Mouse (Mus musculus): ENCODE results near the gene Dhx16. TPM values are rescaled to one million over a fixed set of nuclear protein-coding genes. Genes with fewer than 3 reads are reported as not detected.
A peak's percentile ranks its signal among the peaks of the same experiment; 100 is the strongest.
"Not testable (repeated sequence)": the region's sequence is repeated elsewhere in the genome, so short reads cannot be mapped to it uniquely, and the experiment has no call there.

Dhx16 gene
- polyA plus RNA-seq, 1 experiment from 2014 or later = 26.6 TPM

DNA sequence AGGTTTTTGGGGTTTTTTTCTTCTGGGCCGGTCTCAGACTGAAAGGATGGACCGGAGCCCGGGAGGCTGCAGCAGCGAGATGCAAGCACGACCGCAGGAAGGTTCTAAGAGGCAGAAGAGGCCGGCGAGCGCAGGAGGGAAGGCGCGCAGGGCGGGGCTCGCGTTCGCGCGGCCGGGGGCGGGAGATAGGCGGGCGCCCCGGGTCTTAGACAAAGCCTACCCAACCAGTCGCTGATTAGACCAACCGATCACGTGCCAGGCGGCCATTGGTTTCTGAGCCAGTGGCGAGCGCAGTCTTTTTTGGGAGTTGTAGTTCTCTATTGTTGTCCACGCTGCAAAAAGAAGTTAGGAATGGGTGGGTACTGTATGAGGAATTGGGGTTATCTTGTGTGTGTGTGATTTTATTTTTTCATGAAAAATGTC is 41.5 kb upstream of the Dhx16 start, which contains the start of gene Tubb5:
Tubb5 (minus strand) TSS at position 185 of the 423 bp plus-strand sequence.
- peak; percentile 86 for ATAC-seq (ENCODE audit: insufficient number of reproducible peaks, low FRiP score)
- H3K4me2 ChIP-seq = peak within 1 kb of the TSS; percentile 91
- H3K4me1 ChIP-seq (replicated peaks) = peaks cover 47% of the 10 kb centered on the region
- H3K9ac ChIP-seq = peak within 1 kb of the TSS; percentile 93
- no peaks in the 10 kb centered on the region for H3K9me3 ChIP-seq (replicated peaks)
- WGBS = under 1% methylated on average over 29 of the region's 29 CpGs
- H3K4me3 ChIP-seq = peak within 1 kb of the TSS; percentile 81
- no peaks in the 10 kb centered on the region for H3K27me3 ChIP-seq (replicated peaks)
- H3K27ac ChIP-seq (ENCODE audit: poor library complexity, severe bottlenecking) = peak within 1 kb of the TSS; percentile 97
- H3K36me3 ChIP-seq = peaks cover 36% of the 10 kb centered on the region

- no peaks in the 10 kb centered on the region for H3K9me3 ChIP-seq (replicated peaks)
- WGBS = 1% methylated on average over 5 of the region's 5 CpGs
- H3K9ac ChIP-seq = peak overlapping the region; percentile 60
- peaks cover 44% of the 10 kb centered on the region for H3K4me1 ChIP-seq (replicated peaks)
- peak overlapping the region; percentile 81 for H3K4me3 ChIP-seq
- peak overlapping the region; percentile 97 for H3K27ac ChIP-seq (ENCODE audit: poor library complexity, severe bottlenecking)
- no peak for ATAC-seq (ENCODE audit: insufficient number of reproducible peaks, low FRiP score)
- no peaks in the 10 kb centered on the region for H3K27me3 ChIP-seq (replicated peaks)
- peaks cover 34% of the 10 kb centered on the region for H3K36me3 ChIP-seq
- H3K4me2 ChIP-seq = peak overlapping the region; percentile 91
Observed at GRCm38 (mm10) chr17:35838570-35838969, 41.0 kb upstream of the Dhx16 start.

DNA sequence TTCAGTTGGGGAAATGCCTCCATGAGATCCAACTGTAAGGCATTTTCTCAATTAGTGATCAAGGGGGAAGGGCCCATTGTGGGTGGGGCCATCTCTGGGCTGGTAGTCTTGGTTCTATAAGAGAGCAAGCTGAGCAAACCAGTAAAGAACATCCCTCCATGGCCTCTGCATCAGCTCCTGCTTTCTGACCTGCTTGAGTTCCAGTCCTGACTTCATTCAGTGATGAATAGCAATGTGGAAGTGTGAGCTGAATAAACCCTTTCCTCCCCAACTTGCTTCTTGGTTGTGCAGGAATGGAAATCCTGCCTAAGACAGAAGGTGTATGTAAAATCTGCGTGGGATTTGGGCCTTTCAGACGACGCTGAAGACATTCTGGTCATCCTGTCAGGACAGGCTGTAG is 40.6 kb upstream of the Dhx16 start:
- peak overlapping the region; percentile 97 for H3K27ac ChIP-seq (ENCODE audit: poor library complexity, severe bottlenecking)
- H3K9me3 ChIP-seq (replicated peaks); H3K27me3 ChIP-seq (replicated peaks); ATAC-seq (ENCODE audit: insufficient number of reproducible peaks, low FRiP score): not testable (repeated sequence)
- peak overlapping the region; percentile 81 for H3K4me3 ChIP-seq
- peaks cover 40% of the 10 kb centered on the region for H3K4me1 ChIP-seq (replicated peaks)
- peak overlapping the region; percentile 60 for H3K9ac ChIP-seq
- 68% methylated on average over 3 of the region's 3 CpGs for WGBS
- peaks cover 30% of the 10 kb centered on the region for H3K36me3 ChIP-seq
- H3K4me2 ChIP-seq = peak overlapping the region; percentile 91

- Histone ChIP-seq H3K4me3 (peak overlapping the region; percentile 42), H3K36me3 (peaks cover 27% of the 10 kb centered on the region), H3K9me3 (replicated peaks) (no peaks in the 10 kb centered on the region), H3K4me2 (peak overlapping the region; percentile 78), H3K4me1 (replicated peaks) (peaks cover 26% of the 10 kb centered on the region), H3K9ac (no peak overlapping the region), H3K27ac (ENCODE audit: poor library complexity, severe bottlenecking) (0 out of 2 replicates have a peak overlapping the region, but pooled peaks have one; percentile 49), H3K27me3 (replicated peaks) (no peaks in the 10 kb centered on the region)
- 51% methylated on average over 14 of the region's 14 CpGs for WGBS
- ATAC-seq (ENCODE audit: insufficient number of reproducible peaks, low FRiP score) = no peak
Observed at GRCm38 (mm10) chr17:35840561-35840960, 39.1 kb upstream of the Dhx16 start.

- Histone ChIP-seq H3K4me1 (replicated peaks) (peaks cover 18% of the 10 kb centered on the region), H3K36me3 (peaks cover 27% of the 10 kb centered on the region), H3K9me3 (replicated peaks) (no peaks in the 10 kb centered on the region), H3K27ac (ENCODE audit: poor library complexity, severe bottlenecking) (peak within 1 kb of the TSS; percentile 78), H3K9ac (peak within 1 kb of the TSS; percentile 67), H3K4me2 (peak within 1 kb of the TSS; percentile 78), H3K27me3 (replicated peaks) (no peaks in the 10 kb centered on the region), H3K4me3 (peak within 1 kb of the TSS; percentile 54)
- WGBS = under 1% methylated on average over 59 of the region's 59 CpGs
- ATAC-seq (ENCODE audit: insufficient number of reproducible peaks, low FRiP score) = peak; percentile 90
Observed at GRCm38 (mm10) chr17:35841076-35841950, 38.3 kb upstream of the Dhx16 start, which contains the start of gene Mdc1. Mdc1 (plus strand) TSS chr17:35841515.

- Histone ChIP-seq H3K9me3 (replicated peaks) (no peaks in the 10 kb centered on the region), H3K4me2 (peak overlapping the region; percentile 78), H3K4me3 (peak overlapping the region; percentile 54), H3K4me1 (replicated peaks) (peaks cover 18% of the 10 kb centered on the region), H3K36me3 (peaks cover 30% of the 10 kb centered on the region), H3K27me3 (replicated peaks) (no peaks in the 10 kb centered on the region), H3K27ac (ENCODE audit: poor library complexity, severe bottlenecking) (peak overlapping the region; percentile 78), H3K9ac (peak overlapping the region; percentile 67)
- ATAC-seq (ENCODE audit: insufficient number of reproducible peaks, low FRiP score) = no peak
- 17% methylated on average over 11 of the region's 11 CpGs for WGBS
Observed at GRCm38 (mm10) chr17:35842006-35842405, 37.6 kb upstream of the Dhx16 start.

DNA sequence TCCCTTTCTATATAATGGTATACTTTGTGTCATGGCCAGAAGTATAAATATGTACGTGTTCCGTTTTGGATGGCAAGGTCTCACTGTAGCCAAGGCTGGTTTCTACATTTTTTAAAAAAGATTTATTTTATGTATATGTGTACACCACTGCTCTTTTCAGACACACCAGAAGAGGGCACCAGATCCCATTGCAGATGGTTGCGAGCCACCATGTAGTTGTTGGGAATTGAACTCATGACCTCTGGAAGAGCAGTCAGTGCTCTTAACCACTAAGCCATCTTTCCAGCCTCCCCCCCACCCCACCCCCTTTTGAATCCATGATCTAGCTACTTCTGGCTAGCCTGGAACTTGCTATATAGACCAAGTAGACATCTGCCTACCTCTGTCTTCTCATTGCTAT is 36.1 kb upstream of the Dhx16 start:
- Histone ChIP-seq H3K9ac (no peak overlapping the region), H3K27ac (ENCODE audit: poor library complexity, severe bottlenecking) (no peak overlapping the region), H3K4me2 (no peak overlapping the region), H3K36me3 (peaks cover 45% of the 10 kb centered on the region), H3K4me3 (no peak overlapping the region), H3K4me1 (replicated peaks) (peaks cover 18% of the 10 kb centered on the region), H3K27me3 (replicated peaks) (no peaks in the 10 kb centered on the region), H3K9me3 (replicated peaks) (no peaks in the 10 kb centered on the region)
- WGBS = 98% methylated on average over 3 of the region's 3 CpGs
- ATAC-seq (ENCODE audit: insufficient number of reproducible peaks, low FRiP score) = no peak

DNA sequence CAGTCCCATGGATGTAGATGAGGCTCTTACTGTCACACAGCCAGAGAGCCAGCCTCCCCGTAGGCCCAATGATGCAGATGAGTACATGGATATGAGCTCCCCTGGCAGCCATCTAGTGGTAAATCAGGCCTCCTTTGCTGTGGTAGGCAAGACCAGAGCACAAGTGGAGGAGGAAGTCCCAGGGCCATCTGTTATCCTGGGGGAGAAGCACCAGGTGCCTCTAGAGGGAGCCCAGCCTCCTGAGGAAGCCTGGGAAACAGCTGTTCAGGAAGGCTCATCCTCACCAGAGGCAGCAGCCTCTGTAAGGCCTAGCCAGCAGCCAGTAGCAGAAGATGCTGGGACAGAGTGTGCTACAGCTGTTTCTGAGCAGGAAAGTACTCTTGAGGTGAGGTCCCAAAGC is 31.5 kb upstream of the Dhx16 start:
- WGBS = 57% methylated on average over 1 of the region's 1 CpGs
- Histone ChIP-seq H3K4me1 (replicated peaks) (peaks cover 1% of the 10 kb centered on the region; the same call in 1 of the 2 replicates), H3K27ac (ENCODE audit: poor library complexity, severe bottlenecking) (no peak overlapping the region), H3K27me3 (replicated peaks) (no peaks in the 10 kb centered on the region), H3K9ac (no peak overlapping the region), H3K9me3 (replicated peaks) (no peaks in the 10 kb centered on the region), H3K4me3 (no peak overlapping the region), H3K36me3 (peaks cover 88% of the 10 kb centered on the region), H3K4me2 (no peak overlapping the region)
- no peak for ATAC-seq (ENCODE audit: insufficient number of reproducible peaks, low FRiP score)

GRCm38 (mm10) chr17:35850974-35851373 is 28.6 kb upstream of the Dhx16 start:
- H3K27me3 ChIP-seq (replicated peaks) = no peaks in the 10 kb centered on the region
- WGBS = 77% methylated on average over 3 of the region's 3 CpGs
- no peak overlapping the region for H3K9ac ChIP-seq
- H3K9me3 ChIP-seq (replicated peaks) = no peaks in the 10 kb centered on the region
- H3K4me3 ChIP-seq = no peak overlapping the region
- no peak overlapping the region for H3K27ac ChIP-seq (ENCODE audit: poor library complexity, severe bottlenecking)
- peaks cover 93% of the 10 kb centered on the region for H3K36me3 ChIP-seq
- ATAC-seq (ENCODE audit: insufficient number of reproducible peaks, low FRiP score) = no peak
- no peak overlapping the region for H3K4me2 ChIP-seq
- H3K4me1 ChIP-seq (replicated peaks) = no peaks in the 10 kb centered on the region

GRCm38 (mm10) chr17:35859371-35859770 is 20.2 kb upstream of the Dhx16 start:
- ATAC-seq (ENCODE audit: insufficient number of reproducible peaks, low FRiP score) = no peak
- no peak overlapping the region for H3K4me2 ChIP-seq
- H3K4me1 ChIP-seq (replicated peaks) = peaks cover 7% of the 10 kb centered on the region
- no peak overlapping the region for H3K4me3 ChIP-seq
- H3K9me3 ChIP-seq (replicated peaks) = no peaks in the 10 kb centered on the region
- H3K9ac ChIP-seq = no peak overlapping the region
- WGBS = 91% methylated on average over 1 of the region's 1 CpGs
- peaks cover 31% of the 10 kb centered on the region for H3K36me3 ChIP-seq
- H3K27ac ChIP-seq (ENCODE audit: poor library complexity, severe bottlenecking) = no peak overlapping the region
- H3K27me3 ChIP-seq (replicated peaks) = no peaks in the 10 kb centered on the region

- ATAC-seq (ENCODE audit: insufficient number of reproducible peaks, low FRiP score) = no peak
- Histone ChIP-seq H3K4me2 (no peak overlapping the region), H3K36me3 (peaks cover 26% of the 10 kb centered on the region), H3K4me3 (no peak overlapping the region), H3K9ac (no peak overlapping the region), H3K4me1 (replicated peaks) (peaks cover 12% of the 10 kb centered on the region), H3K9me3 (replicated peaks) (no peaks in the 10 kb centered on the region), H3K27me3 (replicated peaks) (no peaks in the 10 kb centered on the region), H3K27ac (ENCODE audit: poor library complexity, severe bottlenecking) (no peak overlapping the region)
- 38% methylated on average over 2 of the region's 2 CpGs for WGBS
Observed at GRCm38 (mm10) chr17:35859835-35860234, 19.8 kb upstream of the Dhx16 start.
